Mouse (Mus musculus) c-Kit-positive CD71-positive TER-119-positive erythroid progenitor cells, embryonic 14.5 days (primary cell): Measurements from ENCODE around the gene Btc.

Experiments used
- DNase-seq: peaks from one replicate; pipeline ENCODE4 v3.0.0-alpha.2; 2013; ENCODE audit warnings: low spot score

The Btc gene

DNA sequence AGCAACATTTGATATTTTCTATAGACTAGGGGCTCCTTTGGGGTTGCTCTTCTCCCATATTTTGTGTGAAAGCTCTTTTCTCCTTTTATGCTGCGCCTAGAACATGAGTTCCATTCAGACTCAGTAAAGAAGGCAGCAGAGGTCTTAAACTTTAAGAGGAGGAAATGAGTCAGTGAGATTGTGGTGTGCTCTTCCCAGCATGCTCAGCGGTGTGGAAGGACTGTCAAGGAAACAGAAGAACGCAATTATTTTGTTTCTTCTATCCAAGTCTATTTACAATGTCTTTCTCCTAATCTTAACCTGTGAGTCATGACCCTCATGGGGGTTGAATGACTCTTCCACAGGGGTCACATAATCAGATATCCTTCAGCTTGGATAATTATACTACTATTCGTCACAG, 82.4 kb downstream of the Btc start:
- no peak for DNase-seq

DNA sequence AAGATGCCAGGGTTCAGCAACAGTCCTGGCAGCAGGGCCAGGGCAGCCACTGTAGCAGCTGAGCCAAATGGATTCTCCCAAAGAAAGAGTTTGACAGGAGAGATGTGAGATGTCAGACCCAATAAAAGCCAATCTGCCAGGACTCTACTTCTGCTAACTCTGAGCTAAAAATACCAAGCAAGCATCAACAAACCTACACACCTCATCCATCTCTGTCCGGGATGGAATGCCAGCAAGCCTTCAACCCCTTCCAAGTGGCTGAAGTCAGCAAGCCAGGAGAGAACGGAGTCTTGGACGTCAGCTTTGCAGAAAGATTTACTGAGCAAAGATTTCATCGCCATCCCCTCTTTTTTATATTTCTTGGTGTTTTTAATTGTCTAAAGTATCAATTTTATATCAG, 88.8 kb downstream of the Btc start:
- DNase-seq, result no peak

DNA sequence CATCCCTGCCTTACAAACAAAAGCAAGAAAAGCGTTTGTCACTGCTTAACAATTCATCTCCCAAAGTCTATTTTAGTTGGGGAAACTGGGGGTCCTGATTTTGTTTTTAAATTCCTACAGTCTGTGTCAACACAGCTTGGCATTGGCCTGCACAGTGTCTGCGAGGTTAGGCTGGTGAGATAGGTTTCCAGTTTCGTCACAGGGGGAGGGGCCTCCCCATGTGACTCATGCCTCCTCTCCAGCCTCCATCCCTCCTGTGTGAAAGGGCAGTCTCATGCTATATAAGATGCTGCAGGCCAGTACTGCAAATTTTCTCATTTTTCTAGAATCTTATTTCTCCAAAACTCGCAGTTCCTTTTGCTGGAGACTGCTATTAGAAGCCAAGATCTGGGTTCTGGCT, 91.0 kb downstream of the Btc start:
- DNase-seq, result no peak

DNA sequence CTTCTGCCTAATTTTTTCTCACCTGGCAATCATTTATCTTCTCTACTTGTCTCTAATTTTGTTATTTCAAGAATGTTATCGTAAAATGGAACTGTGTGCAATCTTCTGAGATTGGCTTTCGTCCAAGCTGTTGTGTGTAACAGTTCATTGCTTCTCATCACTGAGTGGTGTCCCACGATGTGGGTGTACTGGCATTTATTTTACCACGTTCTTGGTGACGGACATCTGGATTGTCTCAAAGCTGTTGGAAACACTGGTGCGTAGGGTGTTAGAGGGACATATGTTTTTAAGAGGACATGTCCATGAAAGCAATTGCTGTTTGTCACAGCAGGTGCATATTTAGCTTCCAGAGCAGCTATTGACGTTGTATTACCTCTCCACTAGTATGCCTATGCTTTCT, 94.2 kb downstream of the Btc start:
- DNase-seq, result no peak

DNA sequence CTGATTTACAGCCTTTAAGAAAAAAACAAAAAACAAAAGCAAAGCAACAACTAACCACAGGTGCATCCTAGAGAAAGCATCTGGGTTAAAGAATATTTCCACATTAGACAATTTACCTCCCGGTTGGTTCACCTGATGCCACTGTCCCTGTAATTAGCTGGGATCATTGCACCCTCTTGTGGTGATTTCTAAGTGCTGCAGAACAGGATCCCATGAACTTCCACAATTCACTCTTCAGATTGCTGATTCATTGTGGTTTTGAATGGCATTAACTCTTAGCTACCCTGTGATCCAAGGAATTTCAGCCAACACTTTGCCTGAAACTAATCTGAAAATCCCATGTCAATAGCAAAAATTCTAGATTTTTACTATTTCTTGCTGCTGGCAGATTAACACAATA, 94.9 kb downstream of the Btc start:
- peak; percentile 21 for DNase-seq
